Mouse (Mus musculus) lung, embryonic 14.5 days (tissue): ENCODE data around the gene Krtap3-1. TPM values are rescaled to one million over a fixed set of nuclear protein-coding genes. Genes with fewer than 3 reads are reported as not detected.

ENCODE experiments used
- ATAC-seq: fragments of 200-750 bp; cut with Nextera tagmentation; 2 replicates; pipeline ENCODE4 v1.8.0; 2017; ENCODE audit warnings: mild to moderate bottlenecking, moderate TSS enrichment, moderate library complexity; ENCODE audit not compliant: insufficient read depth
- DNase-seq: peaks from one replicate; pipeline ENCODE4 v3.0.0-alpha.2; 2015
- H3K27ac ChIP-seq: fragments of 300-500 bp; sonication (generic); 2 replicates; pipeline ENCODE4 v1.5.1; 2014; ENCODE audit warnings: low read depth, mild to moderate bottlenecking, moderate library complexity
- H3K27me3 ChIP-seq: fragments of 300-500 bp; sonication (generic); 2 replicates; pipeline ENCODE4 v1.6.1; 2014; ENCODE audit warnings: low read length, control low read depth; ENCODE audit not compliant: insufficient read depth
- H3K36me3 ChIP-seq: fragments of 300-500 bp; sonication (generic); 2 replicates; pipeline ENCODE4 v1.6.1; 2014; ENCODE audit warnings: control low read depth; ENCODE audit not compliant: insufficient read depth
- H3K4me1 ChIP-seq: fragments of 300-500 bp; sonication (generic); 2 replicates; pipeline ENCODE4 v1.6.1; 2014; ENCODE audit warnings: antibody characterized with exemption, control low read depth; ENCODE audit not compliant: insufficient read depth
- H3K4me2 ChIP-seq: fragments of 300-500 bp; sonication (generic); 2 replicates; pipeline ENCODE4 v1.6.1; 2014; ENCODE audit warnings: mild to moderate bottlenecking
- H3K4me3 ChIP-seq: fragments of 300-500 bp; sonication (generic); 2 replicates; pipeline ENCODE4 v1.5.1; 2014; ENCODE audit warnings: low read depth, low read length
- H3K9ac ChIP-seq: fragments of 300-500 bp; sonication (generic); 2 replicates; pipeline ENCODE4 v1.6.1; 2014
- H3K9me3 ChIP-seq: fragments of 300-500 bp; sonication (generic); 2 replicates; pipeline ENCODE4 v1.6.1; 2016; ENCODE audit warnings: low read depth, low read length, control low read depth
- CTCF ChIP-seq: IDR thresholded peaks from 2 replicates; pipeline ENCODE4 v1.5.1; 2016; ENCODE audit warnings: antibody characterized with exemption, low read depth
- WGBS: fragments of 180-500 bp; shearing (Covaris S2); extraction: QIAGEN DNeasy Blood & Tissue Kit; methylation state at CpG from one replicate; pipeline ENCODE4 v1.1.7; 2014; 5-methylcytosine and 5-hydroxymethylcytosine counted together
- polyA plus RNA-seq: library from polyadenylated mRNA; unstranded; fragments of >200 nt; fragmentation: Nextera tagmentation; extraction: Ambion mirVana; gene quantifications from 2 replicates; pipeline ENCODE4 v1.2.1, GENCODE M21; 2014

Krtap3-1 gene
- polyA plus RNA-seq, 1 experiment from 2014 or later: not detected

DNA sequence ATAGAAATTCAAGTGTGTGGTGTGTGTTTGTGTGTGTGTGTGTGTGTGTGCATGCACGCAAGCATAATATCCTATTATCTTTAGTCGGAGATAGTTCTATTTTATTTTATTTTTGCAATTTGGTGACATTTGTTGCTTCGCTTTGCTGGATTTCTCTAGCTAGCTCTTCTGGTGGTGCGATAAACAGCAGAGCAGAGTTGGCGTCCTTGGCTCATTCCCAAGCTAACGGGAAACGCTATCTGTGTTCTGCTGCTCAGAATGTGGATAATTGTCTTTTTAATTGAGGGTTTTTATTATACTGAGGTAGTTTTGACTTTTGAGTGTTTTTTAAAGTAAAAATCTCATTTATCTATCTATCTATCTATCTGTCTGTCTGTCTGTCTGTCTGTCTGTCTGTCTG is 18.7 kb upstream of the Krtap3-1 start:
- Histone ChIP-seq H3K27ac (no peak overlapping the region), H3K36me3 (no peaks in the 10 kb centered on the region), H3K4me2 (no peak overlapping the region), H3K4me1 (no peaks in the 10 kb centered on the region), H3K9me3 (no peaks in the 10 kb centered on the region), H3K27me3 (no peaks in the 10 kb centered on the region), H3K4me3 (no peak overlapping the region), H3K9ac (no peak overlapping the region)
- no peak for ATAC-seq
- peak; percentile 13 for DNase-seq
- 78% methylated on average over 7 of the region's 7 CpGs for WGBS
- TF ChIP-seq CTCF: no peak

- 73% methylated on average over 5 of the region's 5 CpGs for WGBS
These were observed 16.8 kb upstream of the Krtap3-1 start, which contains the start of gene Krtap1-4 for GRCm38 (mm10) chr11:99583245-99583704. Gene Krtap1-4 (minus strand): TSS chr11:99583654.

DNA sequence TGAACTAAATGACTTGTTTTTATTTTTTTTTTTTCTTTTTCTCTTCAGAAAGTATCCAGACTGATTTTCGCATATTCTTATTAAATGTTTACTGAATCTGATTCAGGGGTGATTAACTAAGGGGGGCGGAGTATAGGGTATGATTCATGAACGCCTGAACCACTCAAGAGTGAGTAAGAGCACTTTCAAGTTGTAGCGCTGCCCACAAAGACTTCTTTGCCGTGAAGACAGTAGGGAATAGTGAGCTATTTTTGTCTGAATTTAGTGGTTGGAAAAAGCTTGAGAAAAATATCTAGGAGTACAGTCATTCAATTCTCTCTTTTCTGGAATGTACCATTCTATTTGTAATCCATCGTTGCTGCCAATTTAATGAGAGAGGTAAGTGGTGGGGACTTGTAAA is 15.1 kb upstream of the Krtap3-1 start:
- no peaks in the 10 kb centered on the region for H3K4me1 ChIP-seq
- no peak for TF ChIP-seq CTCF
- no peaks in the 10 kb centered on the region for H3K36me3 ChIP-seq
- ATAC-seq: no peak
- H3K27me3 ChIP-seq: no peaks in the 10 kb centered on the region
- no peak overlapping the region for H3K4me3 ChIP-seq
- no peak overlapping the region for H3K4me2 ChIP-seq
- 65% methylated on average over 6 of the region's 6 CpGs for WGBS
- peak; percentile 11 for DNase-seq
- no peaks in the 10 kb centered on the region for H3K9me3 ChIP-seq
- no peak overlapping the region for H3K9ac ChIP-seq
- H3K27ac ChIP-seq: no peak overlapping the region

More at GRCm38 (mm10) chr11:99583245-99583704, 16.8 kb upstream of the Krtap3-1 start, which contains the start of gene Krtap1-4:
- no peaks in the 10 kb centered on the region for H3K36me3 ChIP-seq
- no peak within 1 kb of the TSS for H3K9ac ChIP-seq
- no peak for TF ChIP-seq CTCF
- ATAC-seq: no peak
- no peaks in the 10 kb centered on the region for H3K4me1 ChIP-seq
- no peak for DNase-seq
- H3K4me2 ChIP-seq: no peak within 1 kb of the TSS
- H3K27ac ChIP-seq: no peak within 1 kb of the TSS
- no peak within 1 kb of the TSS for H3K4me3 ChIP-seq
- no peaks in the 10 kb centered on the region for H3K27me3 ChIP-seq
- H3K9me3 ChIP-seq: no peaks in the 10 kb centered on the region

DNA sequence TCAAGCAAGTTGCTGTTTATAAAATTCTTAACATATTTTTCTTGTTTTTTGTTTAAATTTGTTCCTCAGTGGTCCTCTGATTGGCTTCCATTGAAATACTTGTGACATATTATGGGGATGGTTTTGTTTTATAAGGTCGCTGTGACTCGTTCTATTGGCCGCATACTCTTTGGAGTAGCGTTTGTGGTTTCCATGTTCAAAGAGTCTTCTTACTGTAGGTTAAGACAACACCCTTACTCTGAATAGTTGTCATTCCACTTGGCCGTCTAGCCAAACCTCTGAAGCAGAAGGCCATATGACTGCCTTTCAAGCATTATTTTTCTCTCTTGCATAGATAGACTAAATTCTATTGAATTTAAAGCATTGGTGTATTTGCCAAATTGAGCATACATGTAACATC is 14.6 kb upstream of the Krtap3-1 start:
- H3K9me3 ChIP-seq: no peaks in the 10 kb centered on the region
- H3K4me2 ChIP-seq: no peak overlapping the region
- H3K27me3 ChIP-seq: no peaks in the 10 kb centered on the region
- H3K9ac ChIP-seq: no peak overlapping the region
- ATAC-seq (no peak), DNase-seq (no peak)
- WGBS: 83% methylated on average over 5 of the region's 5 CpGs
- no peak overlapping the region for H3K4me3 ChIP-seq
- no peak for TF ChIP-seq CTCF
- H3K4me1 ChIP-seq: no peaks in the 10 kb centered on the region
- H3K36me3 ChIP-seq: no peaks in the 10 kb centered on the region
- no peak overlapping the region for H3K27ac ChIP-seq

- no peak within 1 kb of the TSS for H3K9ac ChIP-seq
- TF ChIP-seq CTCF: no peak
- ATAC-seq: no peak
- H3K27me3 ChIP-seq: no peaks in the 10 kb centered on the region
- no peaks in the 10 kb centered on the region for H3K36me3 ChIP-seq
- H3K4me2 ChIP-seq: no peak within 1 kb of the TSS
- no peak for DNase-seq
- H3K4me1 ChIP-seq: no peaks in the 10 kb centered on the region
- H3K9me3 ChIP-seq: no peaks in the 10 kb centered on the region
- no peak within 1 kb of the TSS for H3K27ac ChIP-seq
- 84% methylated on average over 6 of the region's 6 CpGs for WGBS
- no peak within 1 kb of the TSS for H3K4me3 ChIP-seq
These were observed 14.2 kb upstream of the Krtap3-1 start, which contains the start of gene Krtap1-5 for GRCm38 (mm10) chr11:99580636-99581035. Gene Krtap1-5 (minus strand): TSS chr11:99581016.

DNA sequence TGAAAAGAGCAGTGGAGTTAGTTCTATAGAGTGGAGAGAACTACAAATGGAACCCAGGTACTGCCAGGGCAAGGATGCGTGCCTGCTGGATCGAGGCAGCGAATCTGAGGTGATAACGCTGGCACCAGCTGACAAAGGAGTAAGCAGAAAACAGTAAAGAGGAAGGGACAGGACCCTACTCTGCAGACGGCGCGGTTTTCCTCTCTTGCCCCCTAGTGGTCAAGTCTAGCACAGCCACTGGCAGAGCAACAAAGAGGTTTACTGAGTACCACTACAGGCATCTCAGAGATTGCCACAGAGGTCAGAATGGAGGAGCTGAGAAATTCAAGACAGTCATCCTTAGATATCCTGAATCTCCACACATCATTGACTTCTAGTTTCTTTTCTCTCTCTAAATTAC is 7.7 kb upstream of the Krtap3-1 start:
- no peaks in the 10 kb centered on the region for H3K27me3 ChIP-seq
- H3K4me3 ChIP-seq: no peak overlapping the region
- ATAC-seq (peak; percentile 62; the same call in 1 of the 2 replicates), DNase-seq (peak; percentile 91)
- no peaks in the 10 kb centered on the region for H3K4me1 ChIP-seq
- no peaks in the 10 kb centered on the region for H3K9me3 ChIP-seq
- no peaks in the 10 kb centered on the region for H3K36me3 ChIP-seq
- peak; percentile 93 for TF ChIP-seq CTCF
- peak overlapping the region; percentile 46 for H3K4me2 ChIP-seq
- under 1% methylated on average over 7 of the region's 7 CpGs for WGBS
- no peak overlapping the region for H3K9ac ChIP-seq
- no peak overlapping the region for H3K27ac ChIP-seq

DNA sequence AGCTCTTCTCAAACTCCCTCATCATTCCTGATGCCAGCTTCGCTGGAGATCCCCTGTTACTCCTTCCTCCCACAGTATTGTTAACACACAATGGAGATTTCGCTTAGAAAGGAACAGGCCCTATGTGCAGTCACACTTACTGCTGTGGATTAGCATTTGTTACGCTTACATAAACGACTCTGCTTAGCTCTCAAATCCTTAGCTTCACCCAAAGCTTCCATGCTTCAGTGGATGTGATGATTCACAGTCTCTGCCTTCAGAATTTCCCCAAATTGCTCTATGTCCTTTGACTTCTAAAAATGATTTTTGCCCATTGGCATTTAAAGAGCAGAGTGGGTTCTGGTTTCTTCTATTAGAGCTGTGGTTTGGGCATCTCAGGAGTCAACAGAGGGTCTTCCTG is 6.7 kb upstream of the Krtap3-1 start:
- Histone ChIP-seq H3K27me3 (no peaks in the 10 kb centered on the region), H3K4me3 (no peak overlapping the region), H3K9me3 (no peaks in the 10 kb centered on the region), H3K36me3 (no peaks in the 10 kb centered on the region), H3K4me2 (no peak overlapping the region), H3K27ac (no peak overlapping the region), H3K9ac (no peak overlapping the region), H3K4me1 (no peaks in the 10 kb centered on the region)
- WGBS: 50% methylated on average over 4 of the region's 4 CpGs
- TF ChIP-seq CTCF: no peak
- no peak for ATAC-seq
- DNase-seq: no peak
